Mouse (Mus musculus): ENCODE measurements around the gene Mfsd4a. TPM values are rescaled to one million over a fixed set of nuclear protein-coding genes. Genes with fewer than 3 reads are reported as not detected.

The Mfsd4a gene
- polyA plus RNA-seq, 1 experiment from 2014 or later = 10.4 TPM

DNA sequence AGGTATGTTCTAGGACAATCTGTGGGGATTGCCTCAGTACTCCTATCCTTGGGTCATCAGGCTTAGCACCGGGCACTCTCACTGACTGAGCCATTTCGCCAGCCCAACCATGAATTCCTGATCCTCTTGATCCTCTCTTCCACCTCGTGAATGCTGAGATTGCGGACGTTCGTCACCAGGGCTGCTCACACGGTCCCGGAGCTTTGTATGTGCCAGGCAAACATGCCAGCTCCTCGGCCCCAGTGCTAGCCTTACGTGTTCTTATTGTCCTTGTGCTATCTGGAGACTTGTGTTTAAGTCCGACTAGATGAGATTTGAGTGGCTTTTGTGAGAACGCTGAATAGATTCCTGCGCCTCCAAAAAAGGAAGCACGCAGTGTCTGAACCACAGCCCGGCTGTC is 80.4 kb downstream of the Mfsd4a start:
- H3K4me2 ChIP-seq (replicated peaks) = no peak overlapping the region
- DNase-seq (ENCODE audit: low spot score) (no peak), ATAC-seq (ENCODE audit: low FRiP score) (no peak)
- H3K9ac ChIP-seq = no peak overlapping the region
- no peaks in the 10 kb centered on the region for H3K4me1 ChIP-seq (replicated peaks; ENCODE audit: control insufficient read depth, insufficient read depth, low read length)
- H3K27me3 ChIP-seq (ENCODE audit: control insufficient read depth, insufficient read depth, low read length) = no peaks in the 10 kb centered on the region
- 77% methylated on average over 15 of the region's 15 CpGs for WGBS
- no peak overlapping the region for H3K4me3 ChIP-seq (replicated peaks; ENCODE audit: low read length)
- H3K9me3 ChIP-seq (ENCODE audit: control insufficient read depth, low read length) = no peaks in the 10 kb centered on the region
- H3K36me3 ChIP-seq (replicated peaks; ENCODE audit: control insufficient read depth, insufficient read depth) = no peaks in the 10 kb centered on the region
- H3K27ac ChIP-seq = no peak overlapping the region

- Histone ChIP-seq H3K27me3 (ENCODE audit: control insufficient read depth, insufficient read depth, low read length) (no peaks in the 10 kb centered on the region), H3K4me2 (replicated peaks) (no peak overlapping the region), H3K4me1 (replicated peaks; ENCODE audit: control insufficient read depth, insufficient read depth, low read length) (no peaks in the 10 kb centered on the region), H3K27ac (no peak overlapping the region), H3K36me3 (replicated peaks; ENCODE audit: control insufficient read depth, insufficient read depth) (no peaks in the 10 kb centered on the region), H3K4me3 (replicated peaks; ENCODE audit: low read length) (no peak overlapping the region), H3K9ac (no peak overlapping the region), H3K9me3 (ENCODE audit: control insufficient read depth, low read length) (no peaks in the 10 kb centered on the region)
- no peak for ATAC-seq (ENCODE audit: low FRiP score)
- no peak for DNase-seq (ENCODE audit: low spot score)
- 89% methylated on average over 2 of the region's 2 CpGs for WGBS
These were observed 84.1 kb downstream of the Mfsd4a start for GRCm38 (mm10) chr1:131983806-131984205.

DNA sequence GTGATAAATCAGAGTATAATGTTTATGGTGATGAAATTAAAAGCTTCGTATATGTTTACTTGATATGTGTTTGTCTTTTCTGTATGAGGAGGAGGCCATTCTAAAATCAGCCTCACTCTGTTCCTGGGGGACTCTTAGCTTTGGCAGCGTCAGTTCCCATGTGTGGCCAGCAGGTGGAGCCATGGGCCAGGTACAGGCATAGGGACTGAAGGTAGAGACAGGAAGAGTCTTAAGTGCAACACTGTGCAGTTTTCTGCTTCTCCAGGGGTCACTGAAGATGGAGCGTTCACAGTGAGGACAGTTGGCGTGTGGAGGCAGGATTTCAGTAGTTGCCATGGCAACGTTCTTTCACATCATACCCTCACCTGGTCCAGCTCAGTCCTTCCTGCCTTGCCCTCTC is 85.0 kb downstream of the Mfsd4a start:
- Histone ChIP-seq H3K4me2 (replicated peaks) (no peak overlapping the region), H3K27me3 (ENCODE audit: control insufficient read depth, insufficient read depth, low read length) (no peaks in the 10 kb centered on the region), H3K27ac (no peak overlapping the region), H3K4me3 (replicated peaks; ENCODE audit: low read length) (no peak overlapping the region), H3K9ac (no peak overlapping the region), H3K4me1 (replicated peaks; ENCODE audit: control insufficient read depth, insufficient read depth, low read length) (no peaks in the 10 kb centered on the region), H3K9me3 (ENCODE audit: control insufficient read depth, low read length) (no peaks in the 10 kb centered on the region), H3K36me3 (replicated peaks; ENCODE audit: control insufficient read depth, insufficient read depth) (no peaks in the 10 kb centered on the region)
- 0 out of 2 replicates have a peak, but pooled peaks have one; percentile 14 for ATAC-seq (ENCODE audit: low FRiP score)
- DNase-seq (ENCODE audit: low spot score) = peak; percentile 85
- 20% methylated on average over 5 of the region's 5 CpGs for WGBS

DNA sequence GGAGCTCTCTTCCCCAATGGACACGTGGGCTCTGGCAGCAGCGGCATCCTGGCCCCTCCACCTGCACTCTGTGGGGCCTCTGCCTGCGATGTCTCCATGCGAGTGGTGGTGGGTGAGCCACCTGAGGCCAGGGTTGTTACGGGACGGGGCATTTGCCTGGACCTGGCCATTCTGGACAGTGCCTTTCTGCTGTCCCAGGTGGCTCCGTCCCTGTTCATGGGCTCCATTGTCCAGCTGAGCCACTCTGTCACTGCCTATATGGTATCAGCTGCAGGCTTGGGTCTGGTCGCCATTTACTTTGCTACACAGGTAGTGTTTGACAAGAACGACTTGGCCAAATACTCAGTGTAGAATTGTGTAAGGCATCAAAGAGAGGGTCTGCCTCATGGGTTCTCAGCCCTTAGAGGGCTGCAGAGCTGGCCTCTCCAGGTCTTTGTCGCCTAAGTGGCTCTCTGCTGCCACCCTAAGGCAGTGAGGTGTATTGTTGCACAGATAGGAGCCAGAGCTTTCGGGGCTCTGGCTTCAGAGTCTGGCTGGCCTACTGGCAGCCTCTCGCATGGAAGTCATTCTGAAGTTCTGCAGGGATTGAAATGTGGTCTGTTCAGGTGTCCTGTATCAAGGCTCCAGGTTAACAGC is 86.4 kb downstream of the Mfsd4a start:
- WGBS = 50% methylated on average over 12 of the region's 12 CpGs

GRCm38 (mm10) chr1:131980471-131980870 is 87.4 kb downstream of the Mfsd4a start:
- DNase-seq (ENCODE audit: low spot score) (no peak), ATAC-seq (ENCODE audit: low FRiP score) (no peak)
- H3K36me3 ChIP-seq (replicated peaks; ENCODE audit: control insufficient read depth, insufficient read depth) = no peaks in the 10 kb centered on the region
- no peak overlapping the region for H3K27ac ChIP-seq
- H3K9me3 ChIP-seq (ENCODE audit: control insufficient read depth, low read length) = no peaks in the 10 kb centered on the region
- no peaks in the 10 kb centered on the region for H3K27me3 ChIP-seq (ENCODE audit: control insufficient read depth, insufficient read depth, low read length)
- H3K9ac ChIP-seq = no peak overlapping the region
- no peak overlapping the region for H3K4me3 ChIP-seq (replicated peaks; ENCODE audit: low read length)
- H3K4me1 ChIP-seq (replicated peaks; ENCODE audit: control insufficient read depth, insufficient read depth, low read length) = no peaks in the 10 kb centered on the region
- WGBS = 20% methylated on average over 2 of the region's 2 CpGs
- no peak overlapping the region for H3K4me2 ChIP-seq (replicated peaks)

More for the DNA sequence above, 86.4 kb downstream of the Mfsd4a start:
- ATAC-seq (ENCODE audit: low FRiP score) (peak; percentile 73; the same call in 1 of the 2 replicates), DNase-seq (ENCODE audit: low spot score) (peak; percentile 81)
- H3K36me3 ChIP-seq (replicated peaks; ENCODE audit: control insufficient read depth, insufficient read depth) = no peaks in the 10 kb centered on the region
- H3K9ac ChIP-seq = no peak overlapping the region
- no peak overlapping the region for H3K4me3 ChIP-seq (replicated peaks; ENCODE audit: low read length)
- H3K27ac ChIP-seq = no peak overlapping the region
- H3K4me2 ChIP-seq (replicated peaks) = no peak overlapping the region
- no peaks in the 10 kb centered on the region for H3K27me3 ChIP-seq (ENCODE audit: control insufficient read depth, insufficient read depth, low read length)
- H3K4me1 ChIP-seq (replicated peaks; ENCODE audit: control insufficient read depth, insufficient read depth, low read length) = no peaks in the 10 kb centered on the region
- no peaks in the 10 kb centered on the region for H3K9me3 ChIP-seq (ENCODE audit: control insufficient read depth, low read length)

DNA sequence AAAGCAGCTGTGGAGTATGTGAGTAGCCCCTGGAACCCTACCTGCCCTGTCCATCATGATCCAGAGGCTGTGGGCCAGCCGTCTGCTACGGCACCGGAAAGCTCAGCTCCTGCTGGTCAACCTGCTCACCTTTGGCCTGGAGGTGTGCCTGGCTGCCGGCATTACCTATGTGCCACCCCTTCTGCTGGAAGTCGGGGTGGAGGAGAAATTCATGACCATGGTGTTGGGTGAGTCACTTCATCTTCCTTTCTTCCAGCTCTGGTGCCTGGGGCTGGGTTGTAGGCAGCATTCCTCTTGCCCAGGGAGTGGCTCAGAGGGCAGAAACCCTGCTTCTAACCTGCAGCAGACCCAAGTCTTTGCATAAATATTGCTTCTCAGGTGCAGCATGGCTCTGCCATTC is 91.0 kb downstream of the Mfsd4a start:
- Histone ChIP-seq H3K27ac (no peak overlapping the region), H3K36me3 (replicated peaks; ENCODE audit: control insufficient read depth, insufficient read depth) (no peaks in the 10 kb centered on the region), H3K27me3 (ENCODE audit: control insufficient read depth, insufficient read depth, low read length) (0 out of 2 replicates have a peak, but pooled peaks cover 2% of the 10 kb centered on the region), H3K4me3 (replicated peaks; ENCODE audit: low read length) (no peak overlapping the region), H3K4me2 (replicated peaks) (no peak overlapping the region), H3K4me1 (replicated peaks; ENCODE audit: control insufficient read depth, insufficient read depth, low read length) (peaks cover 5% of the 10 kb centered on the region; the same call in 1 of the 2 replicates), H3K9ac (no peak overlapping the region), H3K9me3 (ENCODE audit: control insufficient read depth, low read length) (no peaks in the 10 kb centered on the region)
- ATAC-seq (ENCODE audit: low FRiP score) (no peak), DNase-seq (ENCODE audit: low spot score) (no peak)
- WGBS = 80% methylated on average over 5 of the region's 5 CpGs

- H3K27me3 ChIP-seq (ENCODE audit: control insufficient read depth, insufficient read depth, low read length) = 0 out of 2 replicates have a peak, but pooled peaks cover 3% of the 10 kb centered on the region
- no peak overlapping the region for H3K4me2 ChIP-seq (replicated peaks)
- no peaks in the 10 kb centered on the region for H3K9me3 ChIP-seq (ENCODE audit: control insufficient read depth, low read length)
- H3K4me3 ChIP-seq (replicated peaks; ENCODE audit: low read length) = no peak overlapping the region
- H3K36me3 ChIP-seq (replicated peaks; ENCODE audit: control insufficient read depth, insufficient read depth) = no peaks in the 10 kb centered on the region
- no peak overlapping the region for H3K9ac ChIP-seq
- H3K27ac ChIP-seq = no peak overlapping the region
- WGBS = 83% methylated on average over 6 of the region's 6 CpGs
- DNase-seq (ENCODE audit: low spot score) (no peak), ATAC-seq (ENCODE audit: low FRiP score) (no peak)
- peaks cover 15% of the 10 kb centered on the region; the same call in 1 of the 2 replicates for H3K4me1 ChIP-seq (replicated peaks; ENCODE audit: control insufficient read depth, insufficient read depth, low read length)
These were observed 93.9 kb downstream of the Mfsd4a start for GRCm38 (mm10) chr1:131973991-131974390.

Other genes with a start within 250 kb of the Mfsd4a start
- 14.3 and 17.3 TPM in 2 replicates for gene Slc41a1, start 240.6 kb downstream of the Mfsd4a start, polyA plus RNA-seq (2014; fragmentation: Nextera tagmentation; extraction: Ambion mirVana)
- 6.9 and 7.0 TPM in 2 replicates for gene Rab29, start 200.8 kb downstream of the Mfsd4a start, polyA plus RNA-seq (2014; fragmentation: Nextera tagmentation; extraction: Ambion mirVana)
- gene Nucks1, start 157.5 kb downstream of the Mfsd4a start, polyA plus RNA-seq (2014; fragmentation: Nextera tagmentation; extraction: Ambion mirVana) = 34.6 and 38.4 TPM in 2 replicates
- gene Slc45a3, start 105.1 kb downstream of the Mfsd4a start, polyA plus RNA-seq (2014; fragmentation: Nextera tagmentation; extraction: Ambion mirVana) = 0.82 and 1.6 TPM in 2 replicates
- gene Elk4, start 60.5 kb downstream of the Mfsd4a start, polyA plus RNA-seq (2014; fragmentation: Nextera tagmentation; extraction: Ambion mirVana) = 13.1 and 14.1 TPM in 2 replicates
- gene Cdk18, start 71.6 kb upstream of the Mfsd4a start, polyA plus RNA-seq (2014; fragmentation: Nextera tagmentation; extraction: Ambion mirVana) = 0.37 and 0.63 TPM in 2 replicates
- 15.9 and 22.1 TPM in 2 replicates for gene Lemd1, start 123.4 kb upstream of the Mfsd4a start, polyA plus RNA-seq (2014; fragmentation: Nextera tagmentation; extraction: Ambion mirVana)
- 3.6 and 3.8 TPM in 2 replicates for gene AC124108.1, start 123.4 kb upstream of the Mfsd4a start, polyA plus RNA-seq (2014; fragmentation: Nextera tagmentation; extraction: Ambion mirVana)
- 0.39 and 0.47 TPM in 2 replicates for gene Gm10188, start 161.7 kb upstream of the Mfsd4a start, polyA plus RNA-seq (2014; fragmentation: Nextera tagmentation; extraction: Ambion mirVana)
- 8.5 and 10.4 TPM in 2 replicates for gene Klhdc8a, start 230.6 kb upstream of the Mfsd4a start, polyA plus RNA-seq (2014; fragmentation: Nextera tagmentation; extraction: Ambion mirVana)
- 10.7 and 14.0 TPM in 2 replicates for gene Nuak2, start 248.1 kb upstream of the Mfsd4a start, polyA plus RNA-seq (2014; fragmentation: Nextera tagmentation; extraction: Ambion mirVana)